Mouse (Mus musculus) limb, embryonic 10.5 days (tissue): ENCODE results near the gene Zfp385a. TPM values are rescaled to one million over a fixed set of nuclear protein-coding genes. Genes with fewer than 3 reads are reported as not detected.
A peak's percentile ranks its signal among the peaks of the same experiment; 100 is the strongest.

Experiments used
- DNase-seq: peaks from one replicate; pipeline ENCODE4 v3.0.0-alpha.2; 2017; ENCODE audit warnings: low spot score
- H3K27ac ChIP-seq: fragments of 300-500 bp; sonication (generic); 2 replicates; pipeline ENCODE4 v1.5.1; 2016; ENCODE audit warnings: mild to moderate bottlenecking
- H3K27me3 ChIP-seq: fragments of 300-500 bp; sonication (generic); 2 replicates; pipeline ENCODE4 v1.6.1; 2016; ENCODE audit warnings: low read depth, mild to moderate bottlenecking; ENCODE audit not compliant: poor library complexity, severe bottlenecking
- H3K36me3 ChIP-seq: fragments of 300-500 bp; sonication (generic); 2 replicates; pipeline ENCODE4 v1.6.1; 2016; ENCODE audit warnings: mild to moderate bottlenecking, moderate library complexity
- H3K4me1 ChIP-seq: fragments of 300-500 bp; sonication (generic); 2 replicates; pipeline ENCODE4 v1.6.1; 2016
- H3K4me3 ChIP-seq: fragments of 300-500 bp; sonication (generic); 2 replicates; pipeline ENCODE4 v1.5.1; 2016; ENCODE audit warnings: mild to moderate bottlenecking, moderate library complexity
- H3K9me3 ChIP-seq: fragments of 300-500 bp; sonication (generic); replicated peaks from 2 replicates; pipeline ENCODE4 v1.6.1; 2016; ENCODE audit warnings: mild to moderate bottlenecking
- WGBS: fragments of 180-500 bp; shearing (Covaris S2); methylation state at CpG from one replicate; pipeline ENCODE4 v1.1.7; 2016; 5-methylcytosine and 5-hydroxymethylcytosine counted together
- polyA plus RNA-seq: library from polyadenylated mRNA; unstranded; fragments of >200 nt; fragmentation: Nextera tagmentation; extraction: Ambion mirVana; gene quantifications from 2 replicates; pipeline ENCODE4 v1.2.1, GENCODE M21; 2016

Gene Zfp385a
- polyA plus RNA-seq, 1 experiment from 2014 or later: 22.8 TPM

DNA sequence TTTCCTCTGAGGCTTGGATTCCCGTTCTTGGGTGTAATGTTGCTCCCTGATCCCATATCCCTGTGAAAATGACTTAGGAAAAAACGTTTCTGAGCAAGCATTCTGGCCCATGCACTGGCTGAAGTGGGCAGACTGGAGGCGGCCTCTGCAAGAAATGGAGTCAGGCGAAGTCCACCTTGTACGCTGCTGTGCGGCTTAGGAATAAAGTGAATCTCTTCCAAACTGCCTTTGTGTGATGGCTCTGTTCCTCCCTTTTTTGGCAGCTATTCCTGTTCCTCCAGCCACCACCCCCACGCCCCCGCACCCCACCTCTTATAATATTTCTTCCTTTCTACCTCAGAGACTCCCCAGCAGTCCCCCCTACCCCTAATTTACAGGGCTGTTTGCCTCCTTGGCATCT, 40.2 kb downstream of the Zfp385a start:
- no peaks in the 10 kb centered on the region for H3K27me3 ChIP-seq
- peak overlapping the region; percentile 41 for H3K4me3 ChIP-seq
- peak overlapping the region; percentile 94 for H3K27ac ChIP-seq
- H3K36me3 ChIP-seq: peaks cover 29% of the 10 kb centered on the region
- H3K9me3 ChIP-seq: no peaks in the 10 kb centered on the region
- H3K4me1 ChIP-seq: peaks cover 100% of the 10 kb centered on the region
- DNase-seq: no peak
- WGBS: 27% methylated on average over 8 of the region's 8 CpGs

- no peaks in the 10 kb centered on the region for H3K27me3 ChIP-seq
- no peak for DNase-seq
- no peaks in the 10 kb centered on the region for H3K9me3 ChIP-seq
- peak overlapping the region; percentile 41; the same call in 1 of the 2 replicates for H3K4me3 ChIP-seq
- WGBS: 61% methylated on average over 5 of the region's 5 CpGs
- H3K36me3 ChIP-seq: peaks cover 29% of the 10 kb centered on the region
- peak overlapping the region; percentile 94 for H3K27ac ChIP-seq
- peaks cover 97% of the 10 kb centered on the region for H3K4me1 ChIP-seq
Observed at GRCm38 (mm10) chr15:103298861-103299616, 40.9 kb downstream of the Zfp385a start.

GRCm38 (mm10) chr15:103298026-103298425, 41.9 kb downstream of the Zfp385a start:
- WGBS: 62% methylated on average over 3 of the region's 3 CpGs
- Histone ChIP-seq H3K4me1 (peaks cover 87% of the 10 kb centered on the region), H3K36me3 (peaks cover 39% of the 10 kb centered on the region)

DNA sequence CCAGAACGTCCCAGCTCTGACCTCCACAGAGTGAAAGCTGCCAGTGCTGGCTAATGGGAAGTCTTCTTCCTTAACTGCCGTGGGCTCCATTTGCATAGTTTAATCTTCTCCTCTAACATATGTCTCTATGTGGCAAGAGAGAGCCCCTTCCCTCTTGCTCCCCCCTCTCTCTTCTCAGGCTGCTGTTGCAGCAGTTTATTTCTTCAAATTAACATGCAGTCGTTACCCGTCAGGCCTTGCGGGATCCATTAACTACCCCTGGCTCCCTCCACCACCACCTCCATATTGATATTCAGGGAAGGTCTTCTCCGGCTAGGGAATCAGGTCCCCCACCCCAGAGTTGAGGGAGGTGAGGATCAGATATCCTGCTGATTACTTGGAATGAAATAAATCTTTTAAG, 42.6 kb downstream of the Zfp385a start:
- DNase-seq: no peak
- H3K36me3 ChIP-seq: peaks cover 46% of the 10 kb centered on the region
- H3K4me1 ChIP-seq: peaks cover 79% of the 10 kb centered on the region
- H3K9me3 ChIP-seq: no peaks in the 10 kb centered on the region
- H3K4me3 ChIP-seq: no peak overlapping the region
- 59% methylated on average over 6 of the region's 6 CpGs for WGBS
- peak overlapping the region; percentile 94 for H3K27ac ChIP-seq
- H3K27me3 ChIP-seq: no peaks in the 10 kb centered on the region

More at GRCm38 (mm10) chr15:103298026-103298425, 41.9 kb downstream of the Zfp385a start:
- no peak for DNase-seq
- Histone ChIP-seq H3K4me3 (no peak overlapping the region), H3K27ac (peak overlapping the region; percentile 94), H3K9me3 (no peaks in the 10 kb centered on the region), H3K27me3 (no peaks in the 10 kb centered on the region)

GRCm38 (mm10) chr15:103295851-103296250, 44.0 kb downstream of the Zfp385a start:
- no peaks in the 10 kb centered on the region for H3K9me3 ChIP-seq
- peak overlapping the region; percentile 94 for H3K27ac ChIP-seq
- peak overlapping the region; percentile 26 for H3K4me3 ChIP-seq
- H3K27me3 ChIP-seq: no peaks in the 10 kb centered on the region
- WGBS: 0% methylated on average over 5 of the region's 5 CpGs
- peaks cover 70% of the 10 kb centered on the region for H3K4me1 ChIP-seq
- DNase-seq: peak; percentile 72
- H3K36me3 ChIP-seq: peaks cover 60% of the 10 kb centered on the region

- Histone ChIP-seq H3K27ac (peak overlapping the region; percentile 94), H3K4me3 (no peak overlapping the region), H3K36me3 (peaks cover 72% of the 10 kb centered on the region), H3K9me3 (no peaks in the 10 kb centered on the region), H3K4me1 (peaks cover 70% of the 10 kb centered on the region), H3K27me3 (no peaks in the 10 kb centered on the region)
- no peak for DNase-seq
- WGBS: 76% methylated on average over 2 of the region's 2 CpGs
Observed at GRCm38 (mm10) chr15:103294649-103295048, 45.2 kb downstream of the Zfp385a start.

DNA sequence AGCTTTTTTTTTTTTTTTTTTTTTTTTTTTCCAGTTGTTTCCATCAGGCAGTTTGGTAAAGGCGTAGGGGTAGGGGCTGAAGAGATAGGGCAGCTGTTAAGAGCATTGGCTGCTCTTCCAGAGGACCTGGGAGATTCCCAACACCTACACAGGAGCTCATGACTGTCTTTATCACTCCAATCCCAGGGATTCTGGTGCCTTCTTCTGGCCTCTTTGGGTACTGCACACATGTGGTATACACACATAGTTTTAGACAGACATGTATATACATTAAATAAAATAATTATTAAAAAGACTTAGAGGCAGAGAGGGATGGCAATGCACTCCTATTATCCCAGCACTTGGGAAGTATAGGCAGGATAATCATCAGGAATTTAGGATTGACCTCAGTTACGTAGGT, 46.5 kb downstream of the Zfp385a start:
- H3K36me3 ChIP-seq: peaks cover 71% of the 10 kb centered on the region
- WGBS: 100% methylated on average over 2 of the region's 2 CpGs
- no peaks in the 10 kb centered on the region for H3K9me3 ChIP-seq
- no peak overlapping the region for H3K4me3 ChIP-seq
- H3K27me3 ChIP-seq: no peaks in the 10 kb centered on the region
- DNase-seq: no peak
- no peak overlapping the region for H3K27ac ChIP-seq
- H3K4me1 ChIP-seq: peaks cover 70% of the 10 kb centered on the region

DNA sequence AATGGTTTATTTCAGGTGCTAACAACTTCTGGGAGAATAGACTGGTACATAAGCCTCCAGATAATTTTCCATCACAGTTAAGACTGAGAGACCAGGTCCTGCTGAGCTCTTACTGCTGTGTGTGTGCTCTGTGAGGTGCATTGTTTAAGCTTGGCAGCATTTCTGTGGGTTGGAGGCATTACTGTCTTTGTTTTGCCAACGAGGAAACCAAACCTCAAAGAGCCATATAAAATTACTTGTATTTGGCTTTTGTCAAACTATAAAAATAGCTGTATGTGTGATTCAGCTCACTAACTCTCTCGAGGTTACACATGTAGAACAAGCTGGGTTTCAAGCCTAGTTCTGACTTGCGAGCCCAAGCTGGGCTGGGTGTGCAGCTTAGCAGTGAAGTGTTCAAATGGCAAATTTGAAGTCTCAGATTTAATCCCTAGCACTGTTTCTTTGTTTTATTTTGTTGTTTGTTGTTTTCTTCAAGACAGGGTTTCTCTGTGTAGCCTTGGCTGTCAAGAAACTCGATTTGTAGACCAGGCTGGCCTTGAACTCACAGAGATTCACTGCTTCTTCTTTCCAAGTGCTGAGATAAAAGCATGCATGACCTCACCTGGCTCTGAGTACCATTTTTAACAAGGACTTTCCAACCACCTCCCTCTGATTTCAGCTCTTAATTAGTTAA, 47.1 kb downstream of the Zfp385a start:
- H3K4me1 ChIP-seq: peaks cover 70% of the 10 kb centered on the region
- no peak for DNase-seq
- H3K4me3 ChIP-seq: no peak overlapping the region
- 90% methylated on average over 4 of the region's 4 CpGs for WGBS
- H3K9me3 ChIP-seq: no peaks in the 10 kb centered on the region
- no peak overlapping the region for H3K27ac ChIP-seq
- peaks cover 66% of the 10 kb centered on the region for H3K36me3 ChIP-seq
- H3K27me3 ChIP-seq: no peaks in the 10 kb centered on the region

DNA sequence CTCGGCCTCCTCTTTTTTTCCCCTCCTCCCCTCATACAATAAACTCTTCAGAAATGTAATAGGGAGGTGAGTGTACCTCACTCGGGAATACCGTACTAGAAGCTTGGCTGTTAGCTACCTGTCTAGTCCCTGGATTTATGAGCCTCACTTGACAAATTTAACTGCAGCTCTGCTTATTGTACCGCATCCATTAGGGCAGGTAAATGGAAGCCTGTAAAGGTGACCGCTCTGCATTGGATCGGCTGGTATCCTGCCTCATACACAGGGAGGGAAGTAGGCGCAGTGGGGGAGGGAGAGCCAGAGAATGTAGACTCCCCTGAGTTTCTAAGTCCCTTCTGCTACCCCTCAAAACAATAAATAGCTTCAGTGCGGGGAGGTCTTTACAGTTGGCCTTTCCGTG, 49.0 kb downstream of the Zfp385a start:
- Histone ChIP-seq H3K4me1 (peaks cover 58% of the 10 kb centered on the region), H3K36me3 (peaks cover 63% of the 10 kb centered on the region), H3K4me3 (no peak overlapping the region), H3K9me3 (no peaks in the 10 kb centered on the region), H3K27me3 (no peaks in the 10 kb centered on the region), H3K27ac (peak overlapping the region; percentile 50)
- WGBS: 75% methylated on average over 9 of the region's 9 CpGs
- DNase-seq: no peak

- Histone ChIP-seq H3K27ac (peak overlapping the region; percentile 50), H3K36me3 (peaks cover 63% of the 10 kb centered on the region), H3K9me3 (no peaks in the 10 kb centered on the region), H3K27me3 (no peaks in the 10 kb centered on the region), H3K4me3 (no peak overlapping the region), H3K4me1 (peaks cover 58% of the 10 kb centered on the region)
- WGBS: 78% methylated on average over 6 of the region's 6 CpGs
- no peak for DNase-seq
Observed at GRCm38 (mm10) chr15:103290417-103290816, 49.5 kb downstream of the Zfp385a start.

- Histone ChIP-seq H3K27me3 (no peaks in the 10 kb centered on the region), H3K27ac (peak overlapping the region; percentile 50), H3K4me1 (peaks cover 58% of the 10 kb centered on the region), H3K4me3 (no peak overlapping the region), H3K9me3 (no peaks in the 10 kb centered on the region), H3K36me3 (peaks cover 63% of the 10 kb centered on the region)
- 29% methylated on average over 5 of the region's 5 CpGs for WGBS
- no peak for DNase-seq
Observed at GRCm38 (mm10) chr15:103289600-103289999, 50.3 kb downstream of the Zfp385a start.

DNA sequence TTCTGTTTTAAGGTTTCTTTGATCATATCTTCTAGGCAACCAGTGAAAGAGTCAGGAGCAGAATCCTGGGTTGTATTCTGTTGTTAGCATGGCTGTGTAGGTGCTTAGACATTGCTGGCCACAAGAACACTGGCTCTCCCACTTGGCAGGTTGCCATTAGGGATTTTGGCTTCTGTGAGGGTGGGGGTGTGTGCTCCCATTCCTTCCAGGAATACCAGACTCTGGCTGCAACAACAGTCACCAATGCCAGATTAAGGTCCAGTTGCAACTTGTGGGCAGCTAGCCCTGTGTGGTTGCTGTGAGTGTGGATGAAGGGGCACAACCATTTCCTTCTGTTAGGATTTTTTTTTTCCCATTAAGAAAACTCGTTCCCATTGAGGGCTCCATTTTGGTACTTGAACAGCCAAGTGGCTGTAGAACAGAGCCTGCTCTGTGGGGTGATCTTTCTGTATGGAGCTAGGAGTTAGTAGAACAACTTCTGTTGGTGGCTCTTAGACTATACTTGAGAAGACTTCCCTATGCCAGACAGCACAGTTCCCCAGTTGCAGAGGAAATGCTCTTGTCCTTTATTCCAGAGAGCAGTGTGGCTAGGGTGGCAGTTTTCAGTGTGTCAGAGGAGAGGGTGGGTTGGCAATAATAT, 54.0 kb downstream of the Zfp385a start:
- Histone ChIP-seq H3K9me3 (no peaks in the 10 kb centered on the region), H3K27me3 (no peaks in the 10 kb centered on the region), H3K4me3 (no peak overlapping the region), H3K27ac (peak overlapping the region; percentile 2; the same call in 1 of the 2 replicates), H3K4me1 (peaks cover 52% of the 10 kb centered on the region), H3K36me3 (peaks cover 36% of the 10 kb centered on the region)
- 88% methylated on average over 1 of the region's 1 CpGs for WGBS
- no peak for DNase-seq

GRCm38 (mm10) chr15:103284647-103285046, 55.2 kb downstream of the Zfp385a start:
- DNase-seq: no peak
- Histone ChIP-seq H3K4me3 (no peak overlapping the region), H3K4me1 (peaks cover 43% of the 10 kb centered on the region), H3K36me3 (peaks cover 24% of the 10 kb centered on the region), H3K27ac (peak overlapping the region; percentile 58; the same call in 1 of the 2 replicates), H3K27me3 (no peaks in the 10 kb centered on the region), H3K9me3 (no peaks in the 10 kb centered on the region)
- WGBS: 44% methylated on average over 2 of the region's 2 CpGs
